In genomic region chr11:51518100-51518499, GRCm38 (mm10) we compare ENCODE assay signal across 18 mouse cellular contexts.
DNase-seq lines count a peak whose midpoint lies in the region; ATAC-seq and TF ChIP-seq lines count a peak whose summit lies in the region.
"Had no signal": no experiment of that assay in that cellular context is flagged by ENCODE, and none has a peak within 500 bp of the region (broad histone marks: within the 10 kb centered on the region; RNA-seq: fewer than 3 reads in every experiment).

No protein-coding gene starts in this region.

- no peak for DNase-seq in heart, postnatal 0 days (ENCODE audit: low spot score)
- DNase-seq in heart, postnatal 14 days = no peak
- DNase-seq in lung, postnatal 0 days (ENCODE audit: low spot score) = no peak
- DNase-seq in lung, postnatal 14 days = no peak
- no peak for DNase-seq in MEL (ENCODE audit: low read depth, low spot score)
- no peak for DNase-seq in stomach, postnatal 0 days (ENCODE audit: low spot score)
- DNase-seq: cerebellum, adult 11-12 months; cerebellum, postnatal 36 days; heart, adult 11 months; kidney, adult 8-10 months; lung, adult 2 months; right cerebral cortex, postnatal 25 days; thymus, postnatal 14 days had no signal

- 0 out of 2 replicates have a peak, but pooled peaks cover 4% of the 10 kb centered on the region for H3K27me3 ChIP-seq in heart, postnatal 0 days (ENCODE audit: control insufficient read depth, insufficient read depth, low read length)
- no peaks in the 10 kb centered on the region for H3K27me3 ChIP-seq in lung, postnatal 0 days (replicated peaks; ENCODE audit: insufficient read depth, low read length)
- H3K27me3 ChIP-seq in MEL (ENCODE audit: control insufficient read depth in 1 of 2, insufficient read depth in 2 of 2, low read length in 2 of 2) = no peaks in the 10 kb centered on the region
- no peaks in the 10 kb centered on the region for H3K27me3 ChIP-seq in stomach, postnatal 0 days (ENCODE audit: control insufficient read depth, insufficient read depth, low read length)
- H3K27me3 ChIP-seq: hindbrain, embryonic 13.5 days; limb, embryonic 12.5 days had no signal

- H3K9ac ChIP-seq in heart, postnatal 0 days (replicated peaks; ENCODE audit: low read depth, low read length) = no peak overlapping the region
- H3K9ac ChIP-seq in lung, postnatal 0 days (replicated peaks; ENCODE audit: low read depth) = no peak overlapping the region
- no peak overlapping the region for H3K9ac ChIP-seq in MEL (ENCODE audit: control insufficient read depth, low read depth, low read length, poor library complexity, severe bottlenecking)
- H3K9ac ChIP-seq in stomach, postnatal 0 days (ENCODE audit: low read length) = no peak overlapping the region
- H3K9ac ChIP-seq: heart, embryonic 15.5 days; hindbrain, embryonic 13.5 days; limb, embryonic 12.5 days had no signal

- no peak overlapping the region for H3K27ac ChIP-seq in heart, postnatal 0 days (ENCODE audit: low read depth)
- no peak overlapping the region for H3K27ac ChIP-seq in lung, postnatal 0 days (ENCODE audit: low read length)
- H3K27ac ChIP-seq in MEL (ENCODE audit: control insufficient read depth, low read depth, low read length) = no peak overlapping the region
- H3K27ac ChIP-seq in stomach, postnatal 0 days (replicated peaks) = no peak overlapping the region
- H3K27ac ChIP-seq: heart, embryonic 15.5 days; hindbrain, embryonic 13.5 days; limb, embryonic 12.5 days had no signal

- TF ChIP-seq POLR2A in MEL (IDR thresholded peaks at IDR 0.05; ENCODE audit: control insufficient read depth in 1 of 2, insufficient read depth in 1 of 2, low read depth in 1 of 2, low read length in 2 of 2, poor library complexity in 1 of 2) = no peak

- WGBS in heart, postnatal 0 days = 89% methylated on average over 3 of the region's 3 CpGs
- 98% methylated on average over 3 of the region's 3 CpGs for WGBS in lung, postnatal 0 days
- 93% methylated on average over 3 of the region's 3 CpGs for WGBS in stomach, postnatal 0 days

- no peaks in the 10 kb centered on the region for H3K4me1 ChIP-seq in heart, postnatal 0 days (ENCODE audit: control insufficient read depth, insufficient read depth)
- no peaks in the 10 kb centered on the region for H3K4me1 ChIP-seq in lung, postnatal 0 days (ENCODE audit: insufficient read depth, low read depth, low read length)
- no peaks in the 10 kb centered on the region for H3K4me1 ChIP-seq in MEL (ENCODE audit: control insufficient read depth in 1 of 2, insufficient read depth in 2 of 2, low read length in 2 of 2)
- no peaks in the 10 kb centered on the region for H3K4me1 ChIP-seq in stomach, postnatal 0 days (replicated peaks; ENCODE audit: control insufficient read depth, insufficient read depth)
- H3K4me1 ChIP-seq: heart, embryonic 15.5 days; hindbrain, embryonic 13.5 days had no signal

- no peak overlapping the region for H3K4me3 ChIP-seq in heart, postnatal 0 days (ENCODE audit: low read depth, low read length)
- H3K4me3 ChIP-seq in lung, postnatal 0 days (ENCODE audit: low read depth, low read length) = no peak overlapping the region
- H3K4me3 ChIP-seq in MEL (ENCODE audit: control insufficient read depth in 1 of 2, insufficient read depth in 1 of 2, low read depth in 2 of 2, low read length in 2 of 2) = no peak overlapping the region
- H3K4me3 ChIP-seq in stomach, postnatal 0 days (ENCODE audit: low read depth, low read length) = no peak overlapping the region
- H3K4me3 ChIP-seq: heart, embryonic 15.5 days; hindbrain, embryonic 13.5 days; limb, embryonic 12.5 days had no signal

- no peak for TF ChIP-seq EP300 in heart, postnatal 0 days (IDR thresholded peaks at IDR 0.05; ENCODE audit: low read depth)
- TF ChIP-seq EP300 in lung, postnatal 0 days (IDR thresholded peaks at IDR 0.05) = no peak
- no peak for TF ChIP-seq EP300 in MEL (IDR thresholded peaks at IDR 0.05; ENCODE audit: low read depth in 1 of 2, low read length in 2 of 2)
- no peak for TF ChIP-seq EP300 in stomach, postnatal 0 days (optimal IDR thresholded peaks at IDR 0.05)

- intact Hi-C loops in heart, postnatal 14 days (cut with DNase I) = no loop called here

- TF ChIP-seq RAD21 in MEL (IDR thresholded peaks at IDR 0.05; ENCODE audit: low read depth, low read length) = no peak

- TF ChIP-seq CTCF in heart, postnatal 0 days (IDR thresholded peaks at IDR 0.05; ENCODE audit: low read depth) = peak; percentile 13; the same call in 1 of the 2 replicates
- TF ChIP-seq CTCF in lung, postnatal 0 days (IDR thresholded peaks at IDR 0.05) = peak; percentile 44
- TF ChIP-seq CTCF in MEL (IDR thresholded peaks at IDR 0.05 in 2 of 3, conservative IDR thresholded peaks at IDR 0.05 in 1 of 3; ENCODE audit: control insufficient read depth in 1 of 3, insufficient read depth in 1 of 3, low read depth in 2 of 3, low read length in 3 of 3, poor library complexity in 1 of 3, severe bottlenecking in 1 of 3) = peak in 2 of 3 experiments; percentile 3 to 10; a peak in 2 of 6 replicates
- peak; percentile 47 for TF ChIP-seq CTCF in stomach, postnatal 0 days (IDR thresholded peaks at IDR 0.05; ENCODE audit: low read depth)

- no peaks in the 10 kb centered on the region for H3K79me2 ChIP-seq in MEL (ENCODE audit: control insufficient read depth, insufficient read depth, low read length, poor library complexity)

- no peak overlapping the region for H3K4me2 ChIP-seq in heart, postnatal 0 days (ENCODE audit: low read depth, low read length)
- H3K4me2 ChIP-seq in lung, postnatal 0 days (replicated peaks; ENCODE audit: low read depth, low read length) = no peak overlapping the region
- no peak overlapping the region for H3K4me2 ChIP-seq in stomach, postnatal 0 days (replicated peaks; ENCODE audit: low read depth)
- H3K4me2 ChIP-seq: heart, embryonic 15.5 days; hindbrain, embryonic 13.5 days; limb, embryonic 12.5 days had no signal

- no peak for ATAC-seq in heart, postnatal 0 days (ENCODE audit: insufficient read depth, low read depth)
- no peak for ATAC-seq in lung, postnatal 0 days
- no peak for ATAC-seq in stomach, postnatal 0 days (ENCODE audit: low FRiP score, low TSS enrichment)
- no peak for ATAC-seq in inflammation-experienced regulatory T-cells, adult 6 months
- ATAC-seq: midbrain, embryonic 16.5 days had no signal

- no peaks in the 10 kb centered on the region for H3K36me3 ChIP-seq in heart, postnatal 0 days (replicated peaks; ENCODE audit: control insufficient read depth, insufficient read depth, low read length)
- H3K36me3 ChIP-seq in lung, postnatal 0 days (ENCODE audit: insufficient read depth, low read length) = no peaks in the 10 kb centered on the region
- no peaks in the 10 kb centered on the region for H3K36me3 ChIP-seq in MEL (ENCODE audit: control insufficient read depth in 1 of 2, insufficient read depth in 2 of 2, low read length in 2 of 2)
- no peaks in the 10 kb centered on the region for H3K36me3 ChIP-seq in stomach, postnatal 0 days (ENCODE audit: control insufficient read depth, insufficient read depth, low read length)
- H3K36me3 ChIP-seq: heart, embryonic 15.5 days; hindbrain, embryonic 13.5 days had no signal

- H3K9me3 ChIP-seq in heart, postnatal 0 days (replicated peaks; ENCODE audit: control insufficient read depth, low read length) = no peaks in the 10 kb centered on the region
- no peaks in the 10 kb centered on the region for H3K9me3 ChIP-seq in lung, postnatal 0 days (ENCODE audit: low read length)
- H3K9me3 ChIP-seq in MEL (replicated peaks; ENCODE audit: insufficient read depth, low read length) = no peaks in the 10 kb centered on the region
- no peaks in the 10 kb centered on the region for H3K9me3 ChIP-seq in stomach, postnatal 0 days (ENCODE audit: control insufficient read depth, low read length)
- H3K9me3 ChIP-seq: heart, embryonic 15.5 days; hindbrain, embryonic 13.5 days; limb, embryonic 12.5 days had no signal

TF ChIP-seq in MEL, 35 proteins besides CTCF, POLR2A, EP300 and RAD21:
- no peak for TF ChIP-seq RCOR1 (IDR thresholded peaks at IDR 0.05; ENCODE audit: low read depth, low read length)
- no peak for TF ChIP-seq POLR2AphosphoS5 (IDR thresholded peaks at IDR 0.05; ENCODE audit: borderline replicate concordance, low read depth, low read length)
- no peak for TF ChIP-seq BHLHE40 (IDR thresholded peaks at IDR 0.05; ENCODE audit: borderline replicate concordance, low read depth, low read length)
- no peak for TF ChIP-seq ZC3H11A (IDR thresholded peaks at IDR 0.05; ENCODE audit: low read depth, low read length)
- TF ChIP-seq NELFE (IDR thresholded peaks at IDR 0.05; ENCODE audit: low read depth, low read length) = no peak
- no peak for TF ChIP-seq CHD2 (IDR thresholded peaks at IDR 0.05; ENCODE audit: low read length)
- no peak for TF ChIP-seq JUND (IDR thresholded peaks at IDR 0.05; ENCODE audit: low read depth, low read length)
